Mouse (Mus musculus) inflammation-experienced regulatory T-cells, adult 6 months (primary cell): ENCODE data around the gene Pde3b. TPM values are rescaled to one million over a fixed set of nuclear protein-coding genes. Genes with fewer than 3 reads are reported as not detected.
"Not testable (repeated sequence)": the region's sequence is repeated elsewhere in the genome, so short reads cannot be mapped to it uniquely, and the experiment has no call there.

Experiments
- ATAC-seq: one replicate; pipeline ENCODE4 v1.8.0; 2017
- polyA plus RNA-seq, 3 experiments: library from polyadenylated mRNA; unstranded; fragments of 100-300 nt; shearing (Covaris generic); gene quantifications; one replicate each; pipeline ENCODE4 v1.2.1; 2017

Pde3b gene
- polyA plus RNA-seq, 3 experiments from 2014 or later, result 2.9 to 3.3 (median 3.0) TPM

DNA sequence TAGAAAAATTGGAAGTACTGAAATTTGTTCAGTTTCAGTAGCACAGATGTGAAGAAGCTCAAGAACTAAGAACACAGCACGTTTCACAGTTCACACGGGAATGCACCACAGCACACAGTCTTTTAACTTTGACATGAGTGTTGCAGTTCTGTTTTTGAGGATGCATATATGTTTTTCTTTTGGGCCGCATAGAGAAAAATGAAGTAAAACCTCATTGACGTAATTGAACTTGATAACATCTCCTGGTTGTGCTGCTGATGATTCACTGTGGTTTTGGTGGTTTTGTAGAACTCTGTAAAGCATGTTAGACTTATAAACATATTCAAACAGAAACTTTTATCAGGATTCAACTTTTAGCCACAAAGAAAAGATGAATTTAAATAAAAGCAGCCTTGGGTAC, 64.7 kb downstream of the Pde3b start:
- ATAC-seq, result peak; percentile 98

DNA sequence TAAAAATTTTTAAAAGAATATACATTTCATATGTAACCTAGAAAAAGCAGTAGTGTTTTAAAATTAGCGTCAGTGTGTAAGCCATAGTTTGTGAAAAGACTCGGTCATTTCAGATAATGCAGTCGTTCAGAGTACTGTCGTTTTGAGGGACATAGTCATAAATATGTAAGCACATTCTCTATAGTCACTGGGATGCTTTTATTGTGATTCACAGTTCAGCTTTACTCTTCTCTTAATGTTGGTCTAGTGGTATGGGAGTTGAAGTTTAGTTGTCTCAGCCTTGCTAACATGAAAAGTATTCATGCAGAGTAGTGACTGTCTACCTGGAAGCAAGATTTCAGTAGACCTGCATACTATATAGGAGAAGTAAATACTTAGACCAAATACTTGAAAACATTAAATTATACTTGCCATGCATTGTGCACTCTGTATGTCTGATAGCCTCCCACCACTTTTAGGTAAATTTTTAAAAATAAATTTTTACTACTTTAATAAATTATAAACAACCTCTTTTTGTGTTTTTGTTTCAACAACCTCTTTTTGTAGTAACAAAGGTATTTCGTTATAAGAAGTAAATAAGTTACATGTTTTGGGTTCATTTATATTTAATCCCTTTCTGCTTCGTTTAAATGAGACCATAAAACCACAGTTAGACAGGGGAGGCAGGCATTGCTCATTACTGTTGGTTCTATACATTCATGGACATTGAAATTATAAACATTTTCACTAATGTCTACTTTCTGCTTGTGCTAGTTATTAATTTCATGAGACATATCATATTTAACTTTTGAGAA, 65.3 kb downstream of the Pde3b start:
- ATAC-seq, result peak; percentile 30

DNA sequence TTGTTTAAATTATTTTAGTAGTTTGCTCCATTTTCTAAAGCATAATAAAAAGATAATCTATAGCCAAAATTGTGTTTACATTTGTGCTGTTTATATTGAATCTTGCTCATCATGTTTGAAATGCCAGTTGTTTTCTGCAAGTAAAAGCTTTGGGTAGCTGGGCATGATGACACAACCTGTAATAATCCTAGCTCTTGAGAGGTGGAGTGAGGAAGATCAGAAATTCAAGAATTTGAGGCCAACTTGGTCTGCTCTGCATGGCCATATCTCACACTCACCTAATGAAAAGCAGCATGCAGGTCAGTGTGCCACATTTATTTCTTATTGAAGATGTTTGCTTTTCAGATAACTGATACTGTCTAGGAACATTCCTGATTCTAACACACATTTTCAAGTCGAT, 65.9 kb downstream of the Pde3b start:
- no peak for ATAC-seq

DNA sequence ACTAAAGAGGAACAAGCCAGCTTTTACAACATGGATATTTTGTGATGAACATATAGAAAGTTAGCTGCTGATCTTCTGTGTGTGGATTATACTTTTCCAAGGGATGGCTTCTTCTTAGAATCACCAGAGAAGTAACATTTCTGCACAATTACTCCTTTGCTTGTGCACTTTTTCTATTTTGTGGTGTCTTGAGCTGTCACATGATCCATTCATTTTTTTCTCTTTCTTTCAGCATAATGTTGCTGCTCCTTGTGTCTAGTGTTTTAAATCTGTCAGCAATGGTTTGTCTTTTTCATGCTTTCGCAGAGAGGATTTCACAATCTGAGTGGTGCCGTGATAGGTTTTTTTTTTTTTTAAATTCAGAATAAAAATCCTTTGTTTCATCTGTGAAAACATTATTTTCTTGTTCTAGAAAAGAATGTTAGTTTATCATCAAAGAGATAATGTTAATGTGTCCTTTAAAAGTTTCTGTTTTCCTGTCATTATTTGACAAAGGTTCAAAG, 66.4 kb downstream of the Pde3b start:
- ATAC-seq, result no peak

DNA sequence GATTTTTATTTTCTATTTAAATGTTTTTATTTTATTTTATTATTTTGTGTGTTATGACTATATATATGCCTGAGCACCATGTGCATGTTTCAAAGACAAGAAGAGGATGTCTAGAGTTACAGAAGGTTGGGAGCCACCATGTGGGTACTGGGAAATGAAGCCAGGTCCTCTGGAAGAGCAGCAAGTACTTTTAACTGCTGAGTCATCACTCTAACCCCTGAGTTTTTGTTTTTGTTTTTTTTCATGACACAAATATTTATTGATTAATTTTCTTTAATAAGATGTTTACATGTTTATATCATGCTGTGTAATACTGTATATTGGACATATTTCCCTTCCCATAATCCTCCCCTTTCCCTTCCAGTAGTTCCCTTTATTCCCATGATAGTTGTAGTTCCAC, 77.5 kb downstream of the Pde3b start:
- no peak for ATAC-seq

DNA sequence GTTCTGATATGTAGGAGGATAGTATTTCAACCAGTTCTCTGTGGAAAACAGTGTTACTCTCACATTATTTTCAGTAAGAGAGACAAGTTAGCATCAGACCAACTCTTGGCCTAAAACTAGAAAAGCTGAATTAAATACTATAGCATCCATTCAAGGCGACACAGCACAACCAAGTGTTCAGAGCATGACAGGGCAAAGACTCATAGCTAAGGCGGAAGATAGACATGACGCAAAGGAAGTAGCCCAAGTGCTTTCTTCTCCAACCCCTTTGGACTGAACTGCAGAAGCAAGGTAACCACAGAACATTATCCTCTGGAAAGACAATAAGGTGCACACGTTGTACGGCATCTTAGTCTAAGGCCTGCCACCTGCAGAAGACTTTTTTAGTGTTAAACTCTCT, 79.0 kb downstream of the Pde3b start:
- ATAC-seq, result peak; percentile 38

DNA sequence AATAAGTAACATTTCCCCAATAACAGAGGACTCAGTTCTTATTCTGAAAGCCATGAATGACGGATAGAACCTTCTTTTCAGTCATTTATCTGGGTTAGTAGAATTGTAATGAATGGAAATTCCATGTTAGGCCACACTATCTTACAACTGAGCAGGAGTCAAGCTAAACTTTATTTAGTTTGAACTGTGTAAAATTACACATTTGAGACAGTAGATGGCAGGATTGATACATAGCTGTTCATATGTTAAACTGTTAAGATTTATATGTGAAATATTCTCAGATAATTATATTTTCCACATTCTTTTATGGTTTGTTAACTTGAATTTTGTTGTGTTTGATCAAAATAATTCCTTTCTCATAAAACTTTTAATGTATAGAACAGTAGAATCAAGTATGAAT, 84.2 kb downstream of the Pde3b start:
- peak; percentile 46 for ATAC-seq

DNA sequence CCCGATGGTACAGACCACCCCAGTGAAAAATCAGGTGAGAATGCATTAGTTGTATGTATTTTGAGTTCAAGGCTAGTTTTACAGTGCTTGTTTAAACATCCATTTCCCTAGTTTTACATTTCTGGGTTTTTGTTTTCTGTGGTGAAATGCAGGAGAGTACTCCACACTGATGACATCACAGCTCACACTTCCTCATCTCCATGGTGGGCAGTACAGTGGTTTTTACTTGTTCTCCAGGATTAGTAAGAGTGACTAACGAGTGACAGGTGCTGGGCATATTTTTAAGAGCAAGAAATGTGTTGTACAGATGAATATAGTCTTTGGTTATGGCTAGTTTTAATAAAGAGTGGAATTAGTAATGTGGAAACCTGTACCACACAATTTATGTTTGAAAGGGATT, 93.8 kb downstream of the Pde3b start:
- ATAC-seq, result no peak

DNA sequence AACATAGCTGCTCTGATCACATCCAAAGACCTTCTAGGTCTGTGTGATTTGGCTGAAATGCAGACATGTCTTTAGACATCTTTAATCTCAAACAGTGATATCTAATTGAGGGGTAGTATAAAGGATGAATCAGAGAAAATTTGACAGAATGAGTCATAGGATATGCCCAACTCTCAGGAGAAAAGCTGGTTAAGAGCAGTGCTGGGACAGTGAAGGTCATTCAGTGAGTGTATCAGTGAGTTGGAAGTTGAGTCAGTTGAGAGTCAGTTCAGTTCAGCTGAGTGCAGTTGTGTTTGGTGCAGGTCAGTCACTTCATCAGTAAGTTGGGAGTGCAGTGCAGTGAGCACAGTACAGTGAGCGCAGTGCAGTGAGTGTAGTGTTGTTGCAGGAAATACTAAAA, 105.0 kb downstream of the Pde3b start:
- ATAC-seq, result no peak

DNA sequence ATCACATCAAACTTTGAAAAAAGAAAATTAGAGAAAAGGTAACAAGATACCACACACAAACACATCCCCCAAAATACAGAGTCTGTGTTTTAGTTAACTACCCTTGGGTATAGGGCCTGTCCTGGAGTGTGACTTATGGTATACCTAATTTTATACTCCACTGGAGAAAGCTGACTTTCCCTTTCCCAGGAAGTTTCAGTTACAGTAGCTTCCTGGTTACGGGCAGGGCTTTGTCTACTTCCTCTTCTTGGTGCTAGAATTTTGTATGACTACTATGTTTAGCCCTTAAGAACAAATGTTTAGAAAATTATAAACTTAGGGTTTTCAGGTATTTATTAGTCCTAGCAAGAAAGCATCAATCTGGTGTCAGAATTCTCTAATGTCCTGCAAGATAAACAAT, 111.2 kb downstream of the Pde3b start:
- ATAC-seq, result no peak

DNA sequence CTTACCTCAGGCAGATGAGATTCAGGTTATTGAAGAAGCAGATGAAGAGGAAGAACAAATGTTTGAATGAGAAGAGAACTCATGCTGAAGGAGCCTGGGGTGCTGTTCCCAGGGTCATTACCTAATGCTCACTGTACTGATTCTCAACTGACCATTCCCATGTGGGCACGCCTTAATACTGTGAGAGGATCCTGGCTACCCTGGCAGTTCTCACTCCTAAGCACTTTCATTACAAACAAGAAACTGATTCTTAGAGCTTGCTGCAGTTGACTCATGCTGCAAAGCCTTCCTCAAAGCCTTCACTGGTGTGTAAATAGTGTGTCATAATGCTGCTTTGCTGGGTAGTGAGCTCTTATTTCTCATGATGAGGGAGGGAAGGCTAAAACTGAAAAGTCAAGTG, 121.1 kb downstream of the Pde3b start:
- ATAC-seq, result no peak

DNA sequence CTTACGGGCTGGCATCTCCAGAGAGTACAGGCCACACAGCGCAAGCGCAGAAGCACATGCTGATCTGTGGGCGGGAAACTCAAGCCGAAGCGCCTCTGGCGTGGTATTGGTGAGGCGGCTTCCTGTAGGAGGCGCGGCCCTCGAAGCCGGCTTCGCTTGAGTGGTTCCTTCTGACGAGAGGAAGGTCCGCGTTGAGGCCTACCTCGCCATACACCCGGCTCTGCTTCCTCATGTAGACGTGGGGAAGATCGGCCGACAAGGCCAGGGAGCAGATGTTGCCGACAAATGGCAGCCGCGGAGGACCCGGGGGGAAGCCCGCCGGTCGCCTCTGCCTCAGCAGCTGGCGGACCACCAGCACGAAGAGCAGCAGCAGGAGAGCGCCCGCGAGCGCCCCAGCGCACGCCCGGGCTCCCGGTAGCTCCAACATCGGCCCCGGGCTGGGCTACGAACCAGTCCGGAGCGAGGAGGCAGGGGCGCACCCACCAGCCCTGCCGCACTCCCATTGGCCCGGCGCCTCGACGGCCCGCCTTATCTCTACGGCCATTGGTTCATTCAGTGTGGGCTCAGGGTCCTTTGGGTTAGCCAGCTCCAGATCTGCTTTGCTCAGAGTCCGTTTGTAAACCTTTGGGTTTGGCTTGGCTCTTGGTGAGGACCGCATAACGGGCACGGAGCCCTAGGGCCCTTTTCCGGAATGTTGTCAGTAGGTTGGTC, 147.6 kb downstream of the Pde3b start, which contains the start of gene Cyp2r1:
Gene Cyp2r1, minus strand, starts transcription at position 442 of the 711 bp plus-strand sequence.
- peak; percentile 95 for ATAC-seq

DNA sequence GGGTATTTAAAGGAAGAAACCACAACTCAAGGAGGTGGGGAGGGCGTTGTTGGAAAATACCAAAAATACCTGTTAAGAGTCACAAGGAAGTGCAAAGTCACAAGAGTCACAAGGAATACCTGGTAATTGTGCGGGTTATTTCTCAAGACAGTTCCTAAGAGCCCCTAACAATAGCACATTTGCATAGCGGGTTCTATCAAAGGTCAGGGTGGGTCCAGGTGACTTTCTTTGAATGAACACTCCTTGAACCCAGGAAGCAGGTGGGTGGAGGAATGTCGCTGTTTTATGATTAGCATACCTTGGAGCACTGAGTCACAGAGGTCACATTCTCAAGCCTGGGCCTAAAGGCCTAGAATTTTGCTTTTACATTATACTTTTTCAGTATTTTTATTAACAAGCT, 158.8 kb downstream of the Pde3b start:
- not testable (repeated sequence) for ATAC-seq

DNA sequence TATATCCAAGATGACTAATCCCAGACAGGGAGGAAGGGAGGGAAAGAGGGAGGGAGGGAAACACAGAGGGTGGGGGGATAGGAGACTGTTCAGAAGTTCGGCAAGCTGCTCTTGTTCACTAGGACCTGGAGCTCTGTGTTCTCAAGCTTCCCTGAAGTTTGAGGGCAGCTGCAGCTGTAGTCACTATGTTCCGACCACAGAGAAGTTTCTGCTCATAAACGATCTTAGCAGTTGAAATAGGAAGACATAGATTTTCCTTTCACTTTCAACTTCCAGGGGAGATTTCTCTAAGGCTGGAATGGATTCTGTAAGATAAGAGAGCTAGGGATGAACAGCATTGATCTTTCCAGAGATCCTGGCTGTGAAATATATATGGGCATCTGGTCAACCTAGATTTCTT, 161.8 kb downstream of the Pde3b start:
- no peak for ATAC-seq

DNA sequence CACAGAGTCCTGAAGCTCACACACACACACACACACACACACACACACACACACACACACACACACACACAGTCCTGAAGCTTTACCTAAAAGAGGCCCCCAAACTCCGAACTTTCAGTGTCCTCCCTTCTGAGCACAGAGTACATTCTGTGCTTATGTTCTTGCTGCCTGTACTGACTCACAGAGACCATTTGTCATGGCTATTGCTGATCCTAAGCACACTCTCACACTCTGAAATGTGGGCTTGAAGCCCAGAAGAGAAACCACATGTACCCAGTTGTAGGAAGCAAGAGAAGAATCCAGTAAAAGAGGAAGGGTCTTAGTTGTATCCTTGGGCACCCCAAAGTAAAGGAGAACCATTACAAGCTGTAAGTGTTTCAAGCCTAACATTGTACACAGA, 162.6 kb downstream of the Pde3b start:
- ATAC-seq, result no peak

DNA sequence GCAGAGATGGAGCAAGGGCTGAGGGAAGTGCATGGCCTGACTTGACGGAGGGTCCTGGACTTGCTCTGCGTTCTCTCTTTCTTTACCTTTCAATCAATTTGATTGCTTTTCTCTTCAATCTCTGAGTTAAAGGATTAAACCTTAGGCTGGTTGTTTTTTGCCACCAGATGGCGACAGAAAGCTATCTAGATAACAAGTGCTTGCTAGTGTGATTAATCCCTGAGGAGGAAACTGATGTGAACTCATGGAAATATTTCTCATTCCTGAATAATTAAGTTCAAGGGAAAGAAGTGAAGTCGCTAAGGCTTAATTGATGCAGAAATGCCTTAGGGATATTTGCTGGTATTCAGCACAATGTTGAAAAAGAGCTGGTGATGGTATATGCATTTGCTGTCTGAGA, 165.3 kb downstream of the Pde3b start:
- peak; percentile 36 for ATAC-seq

DNA sequence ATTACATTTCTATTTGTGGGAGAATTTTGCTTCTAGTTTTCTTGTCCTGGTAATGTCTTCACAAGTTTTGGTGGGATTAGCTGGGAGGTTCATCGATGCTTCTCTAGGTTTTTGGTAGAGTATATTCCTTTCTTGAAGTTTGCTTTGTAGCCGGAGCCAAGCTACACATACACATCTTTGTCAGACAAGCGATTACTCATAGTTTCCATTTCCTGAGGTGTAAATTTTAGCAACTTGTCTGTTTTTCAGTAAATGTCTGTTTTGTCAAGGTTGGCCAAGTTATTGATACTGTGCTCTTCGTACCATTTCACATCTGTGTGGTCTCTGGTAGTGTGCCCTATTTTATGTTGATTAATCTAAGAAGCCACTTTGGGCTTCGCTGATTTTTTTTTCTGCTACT, 166.1 kb downstream of the Pde3b start:
- ATAC-seq, result peak; percentile 82

DNA sequence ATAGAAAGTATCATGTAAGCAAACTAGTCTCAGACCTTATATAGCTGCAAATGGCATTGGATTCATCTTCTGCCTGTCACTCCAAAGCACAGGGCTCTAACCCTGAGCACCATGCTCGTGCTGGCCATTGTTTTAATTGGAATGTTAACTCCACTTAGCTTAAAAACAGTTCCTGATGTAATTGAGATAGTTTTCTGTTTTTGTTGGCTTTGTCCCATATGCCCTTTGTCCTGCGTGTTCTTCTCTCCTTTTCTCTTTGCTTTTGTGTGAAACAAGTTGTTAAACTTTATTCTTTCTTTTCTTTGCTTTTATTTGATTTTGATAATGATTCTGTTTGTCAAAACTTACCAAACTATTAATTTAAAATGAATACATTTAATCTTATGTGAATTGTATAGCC, 167.4 kb downstream of the Pde3b start:
- ATAC-seq, result no peak

Other genes starting within 250 kb of the Pde3b start
- gene Copb1, start 160.6 kb upstream of the Pde3b start, polyA plus RNA-seq, result 100 to 1,000 TPM; 114 to 150 (median 118) TPM
- gene Psma1, start 139.2 kb upstream of the Pde3b start, polyA plus RNA-seq, result 100 to 1,000 TPM; 227 to 338 (median 255) TPM
- under 1 TPM in 2 of 3 experiments, not detected in 1; 0.94 to 0.97 TPM for gene Cyp2r1, start 147.7 kb downstream of the Pde3b start, polyA plus RNA-seq
- under 1 TPM in 1 of 3 experiments, not detected in 2; 0.78 TPM for gene Calca, start 221.1 kb downstream of the Pde3b start, polyA plus RNA-seq